Mouse (Mus musculus) cerebellum, adult 2 months (tissue): ENCODE measurements around the gene Slamf9.

Experiments
- CTCF ChIP-seq: fragments of 200-500 bp; IDR thresholded peaks from 2 replicates; pipeline ENCODE4 v1.5.1; 2011; ENCODE audit warnings: low read depth, mild to moderate bottlenecking, control low read depth, low read length, moderate library complexity, borderline replicate concordance; ENCODE audit not compliant: insufficient read depth
- POLR2A ChIP-seq: fragments of 200-500 bp; IDR thresholded peaks from 2 replicates; pipeline ENCODE4 v1.6.1; 2011; ENCODE audit warnings: low read length, control low read depth, borderline replicate concordance; ENCODE audit not compliant: insufficient read depth

GRCm38 (mm10) chr1:172427841-172428240 is 47.3 kb upstream of the Slamf9 start:
- no peak for TF ChIP-seq POLR2A
- TF ChIP-seq CTCF: no peak
